Mouse (Mus musculus): ENCODE results near the gene Gipc1.

Gipc1 gene

DNA sequence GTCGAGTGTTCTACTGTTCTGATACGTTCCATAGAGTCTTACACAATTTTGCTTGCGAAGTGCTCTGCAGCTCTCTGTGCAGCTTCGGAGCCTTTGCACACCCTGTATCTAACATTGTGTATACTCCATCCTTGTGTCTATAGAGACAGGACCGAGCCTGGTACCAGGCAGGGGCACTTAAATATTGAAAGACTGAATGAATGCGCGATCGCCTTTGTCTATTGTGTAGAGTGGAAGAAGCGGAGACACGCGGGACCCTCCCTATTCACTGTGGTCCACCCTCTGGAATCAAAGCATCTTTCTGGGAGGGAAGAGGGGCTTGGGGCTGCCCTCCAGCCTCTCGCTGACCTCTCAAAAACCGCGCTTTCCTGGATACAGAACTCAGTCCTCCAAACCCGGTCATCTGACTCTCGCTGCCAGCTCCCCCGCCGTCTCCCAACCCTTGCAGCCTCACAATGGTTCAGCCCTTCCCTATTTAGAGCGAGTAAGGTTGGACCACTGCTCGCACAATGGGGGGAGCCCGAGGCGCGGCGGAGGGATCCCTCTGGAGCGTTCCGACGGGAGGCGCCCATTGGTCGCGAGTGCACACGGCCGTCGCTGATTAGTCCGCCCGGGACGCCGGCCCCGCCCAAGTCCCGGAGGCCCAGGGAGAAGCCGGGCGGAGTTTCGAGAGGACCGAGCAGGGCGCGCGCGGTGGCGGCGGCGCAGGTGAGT, at the start of gene Gipc1:
Gene Gipc1, plus strand, starts transcription at position 648 of the 714 bp plus-strand sequence.
- DNase-seq (ENCODE audit: low spot score), result peak; percentile 85

DNA sequence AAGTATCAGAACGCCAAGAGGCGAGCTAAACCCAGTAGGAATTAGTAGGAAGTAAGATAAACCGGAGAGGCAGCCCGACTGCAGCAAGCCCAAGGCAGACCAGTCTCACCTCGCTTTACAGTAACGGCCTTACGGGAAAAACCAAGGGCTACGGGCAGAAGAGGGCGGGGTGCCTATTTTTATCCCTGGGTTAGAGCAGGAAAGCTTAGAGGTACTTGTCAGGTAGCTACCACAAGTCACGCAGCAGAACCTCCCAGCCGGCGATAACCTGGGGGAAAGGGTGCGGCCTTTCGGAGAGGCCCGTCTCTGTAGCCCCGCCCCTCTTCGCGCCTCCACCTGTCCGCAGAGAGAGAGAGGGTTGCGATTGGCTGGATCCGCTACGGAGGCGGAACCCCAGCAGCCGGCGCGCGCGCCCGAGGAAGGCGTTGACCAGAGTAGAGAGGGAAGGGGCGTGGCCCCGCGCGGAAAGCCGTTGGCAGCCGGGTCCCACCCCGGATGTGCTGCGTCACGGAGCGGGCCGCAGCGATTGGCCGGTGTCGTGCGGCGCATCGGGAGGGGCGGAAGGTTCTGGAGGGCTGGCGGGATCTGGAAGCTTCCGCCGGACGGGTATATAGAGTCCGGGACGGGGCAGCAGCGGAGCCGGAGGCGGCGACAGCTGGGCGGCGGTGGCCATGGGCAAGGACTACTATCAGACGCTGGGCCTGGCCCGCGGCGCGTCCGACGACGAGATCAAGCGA, 44.6 kb upstream of the Gipc1 start, which contains the start of the genes Tecr and Dnajb1:
Gene Tecr, minus strand, starts transcription at position 311 of the 737 bp plus-strand sequence.
Gene Dnajb1, plus strand, starts transcription at position 533 of the 737 bp plus-strand sequence.
- peak; percentile 99 for DNase-seq (ENCODE audit: low spot score)

DNA sequence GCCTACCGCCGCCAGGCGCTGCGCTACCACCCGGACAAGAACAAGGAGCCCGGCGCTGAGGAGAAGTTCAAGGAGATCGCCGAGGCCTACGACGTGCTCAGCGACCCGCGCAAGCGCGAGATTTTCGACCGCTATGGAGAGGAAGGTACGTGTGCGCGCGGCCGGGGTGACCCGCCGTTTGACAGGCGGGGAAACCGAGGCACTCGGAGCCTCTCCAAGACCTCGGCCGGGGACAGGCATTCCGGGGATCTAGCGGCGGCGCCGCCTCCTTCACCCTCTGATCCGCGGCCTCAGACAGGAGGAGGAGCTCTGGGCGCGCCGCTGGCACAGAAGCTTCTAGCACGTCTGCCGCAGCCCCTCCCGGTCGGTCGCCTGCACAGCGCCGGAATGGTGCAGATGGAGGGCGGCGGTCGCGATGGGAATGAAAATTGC, 44.1 kb upstream of the Gipc1 start:
- peak; percentile 38 for DNase-seq (ENCODE audit: low spot score)

DNA sequence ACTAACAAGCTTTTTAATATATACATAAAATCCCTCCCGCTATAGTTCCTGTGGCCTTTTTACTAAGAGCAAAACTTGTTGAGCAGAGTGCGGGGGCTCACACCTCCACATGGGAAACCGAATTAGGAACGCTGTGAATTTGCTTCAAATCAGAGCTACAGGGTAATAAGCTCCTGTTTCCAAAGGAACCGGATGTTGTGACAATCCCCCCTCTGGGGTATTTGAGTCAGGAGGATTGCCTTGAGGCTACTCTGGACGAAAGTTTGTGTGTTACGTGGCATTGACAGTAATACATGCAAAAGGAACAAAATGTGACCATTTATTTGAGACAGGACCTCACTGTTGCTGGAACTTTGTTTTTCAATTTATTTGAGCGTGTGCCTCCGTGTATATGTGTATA, 43.4 kb upstream of the Gipc1 start:
- DNase-seq (ENCODE audit: low spot score), result no peak

DNA sequence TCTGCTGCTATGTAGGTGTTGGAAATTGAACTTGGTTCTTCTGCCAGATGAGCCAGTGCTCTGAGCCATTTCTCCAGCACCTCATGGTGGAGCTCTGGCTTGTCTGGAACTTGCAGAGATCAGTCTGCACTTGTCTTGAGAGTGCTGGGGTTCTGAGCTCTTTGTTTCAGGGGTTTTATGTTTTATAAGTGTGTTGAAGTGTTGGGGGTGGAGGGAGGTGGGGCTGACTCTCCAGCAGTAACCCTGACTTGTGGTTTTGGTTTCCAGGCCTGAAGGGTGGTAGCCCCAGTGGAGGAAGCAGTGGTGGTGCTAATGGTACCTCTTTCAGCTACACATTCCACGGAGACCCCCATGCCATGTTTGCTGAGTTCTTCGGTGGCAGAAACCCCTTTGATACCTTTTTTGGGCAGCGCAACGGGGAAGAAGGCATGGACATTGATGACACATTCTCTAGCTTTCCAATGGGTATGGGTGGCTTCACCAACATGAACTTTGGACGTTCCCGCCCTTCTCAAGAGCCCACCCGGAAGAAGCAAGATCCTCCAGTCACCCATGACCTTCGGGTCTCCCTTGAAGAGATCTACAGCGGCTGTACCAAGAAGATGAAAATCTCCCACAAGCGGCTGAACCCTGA, 42.8 kb upstream of the Gipc1 start:
- no peak for DNase-seq (ENCODE audit: low spot score)

DNA sequence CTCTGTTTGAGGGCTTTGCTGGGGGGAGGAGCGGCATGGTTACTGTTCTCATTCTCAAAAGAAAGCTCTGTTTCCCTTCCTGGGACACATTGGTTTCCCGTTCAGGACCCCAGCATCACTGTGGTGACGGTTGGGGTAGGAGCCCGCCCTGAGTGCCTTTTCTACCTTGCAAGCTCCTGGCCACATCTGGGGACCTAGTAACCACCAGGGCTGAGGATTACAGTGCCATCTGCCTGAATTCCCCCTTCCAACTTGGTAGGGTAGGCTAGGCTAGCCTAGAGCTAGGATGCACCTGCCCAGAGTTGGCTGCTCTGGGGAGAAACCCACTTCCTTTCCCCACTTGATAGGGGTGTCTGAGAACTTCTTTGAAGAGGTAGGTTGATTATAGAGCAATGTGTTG, 40.6 kb upstream of the Gipc1 start:
- no peak for DNase-seq (ENCODE audit: low spot score)

DNA sequence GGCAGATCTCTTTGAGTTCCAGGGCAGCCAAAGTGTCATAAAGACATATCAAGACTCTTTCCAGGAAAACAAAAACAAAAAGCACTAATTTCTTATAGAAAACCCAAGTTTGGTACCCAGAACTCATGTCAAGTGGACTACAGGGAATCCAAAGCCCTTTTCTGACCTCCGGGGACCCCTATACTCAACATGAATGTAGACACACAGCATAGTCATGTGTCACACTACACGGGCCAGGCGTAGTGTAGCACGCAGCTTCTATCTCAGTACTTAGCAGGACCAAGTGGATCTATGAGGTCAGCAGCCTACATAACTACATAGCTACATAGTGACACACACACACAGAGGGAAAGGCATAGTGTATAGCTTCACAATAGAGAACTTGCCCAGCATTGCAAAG, 38.8 kb upstream of the Gipc1 start:
- DNase-seq (ENCODE audit: low spot score), result no peak

DNA sequence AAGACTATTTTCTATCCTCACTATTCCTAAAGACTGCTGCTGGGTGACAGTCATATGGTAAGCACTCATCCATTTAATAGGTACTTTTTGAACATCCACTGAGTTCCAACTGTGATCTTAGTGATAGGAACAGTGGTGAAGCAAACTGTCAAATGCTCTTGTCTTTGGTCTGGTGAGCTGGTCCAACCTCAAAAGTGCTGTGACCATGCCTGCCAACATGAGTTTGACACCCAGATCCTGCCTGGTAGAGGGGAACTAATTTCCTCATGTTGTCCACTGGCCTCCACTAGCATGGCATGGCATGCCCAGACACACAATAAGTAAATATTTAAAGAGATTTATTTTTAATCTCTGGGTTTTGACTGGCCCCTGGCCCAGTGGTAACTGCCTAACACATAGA, 35.9 kb upstream of the Gipc1 start:
- DNase-seq (ENCODE audit: low spot score), result no peak

DNA sequence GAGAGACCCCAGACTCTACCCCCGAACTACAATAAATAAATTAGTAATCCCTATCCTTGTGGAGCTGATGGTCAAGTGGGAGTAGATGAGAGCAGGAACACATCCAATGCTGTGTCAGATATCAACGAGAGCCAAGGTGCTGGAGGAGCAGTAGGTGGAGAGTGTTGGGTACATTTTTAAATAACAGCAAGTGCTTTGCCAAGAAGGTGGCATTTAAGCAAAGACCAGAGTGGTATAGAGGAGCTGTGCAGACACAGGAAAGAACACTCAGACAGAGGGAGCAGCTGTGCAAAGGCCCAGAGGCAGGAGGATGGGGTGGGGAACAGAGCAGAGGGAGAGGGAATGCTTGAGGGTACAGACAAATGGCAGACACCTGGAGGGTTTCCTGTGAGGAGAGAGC, 35.4 kb upstream of the Gipc1 start:
- no peak for DNase-seq (ENCODE audit: low spot score)

DNA sequence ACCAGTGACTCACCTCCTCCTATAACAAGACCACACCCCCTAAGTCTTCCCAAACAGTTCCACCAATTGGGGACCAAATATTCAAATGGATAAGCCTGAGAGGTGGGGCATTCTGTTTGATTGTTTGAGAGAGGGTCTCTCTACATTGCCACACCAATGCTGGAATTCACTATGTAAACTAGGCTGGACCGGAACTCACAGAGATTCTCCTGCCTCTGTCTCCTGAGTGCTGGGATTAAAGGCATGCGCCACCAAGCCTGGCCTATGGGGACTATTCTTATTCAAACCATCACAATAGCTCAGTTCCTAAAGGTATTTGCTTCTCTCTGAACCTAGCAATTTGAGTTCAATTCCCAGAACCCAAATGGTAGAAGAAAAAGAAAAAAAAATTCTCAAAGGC, 33.9 kb upstream of the Gipc1 start:
- no peak for DNase-seq (ENCODE audit: low spot score)

DNA sequence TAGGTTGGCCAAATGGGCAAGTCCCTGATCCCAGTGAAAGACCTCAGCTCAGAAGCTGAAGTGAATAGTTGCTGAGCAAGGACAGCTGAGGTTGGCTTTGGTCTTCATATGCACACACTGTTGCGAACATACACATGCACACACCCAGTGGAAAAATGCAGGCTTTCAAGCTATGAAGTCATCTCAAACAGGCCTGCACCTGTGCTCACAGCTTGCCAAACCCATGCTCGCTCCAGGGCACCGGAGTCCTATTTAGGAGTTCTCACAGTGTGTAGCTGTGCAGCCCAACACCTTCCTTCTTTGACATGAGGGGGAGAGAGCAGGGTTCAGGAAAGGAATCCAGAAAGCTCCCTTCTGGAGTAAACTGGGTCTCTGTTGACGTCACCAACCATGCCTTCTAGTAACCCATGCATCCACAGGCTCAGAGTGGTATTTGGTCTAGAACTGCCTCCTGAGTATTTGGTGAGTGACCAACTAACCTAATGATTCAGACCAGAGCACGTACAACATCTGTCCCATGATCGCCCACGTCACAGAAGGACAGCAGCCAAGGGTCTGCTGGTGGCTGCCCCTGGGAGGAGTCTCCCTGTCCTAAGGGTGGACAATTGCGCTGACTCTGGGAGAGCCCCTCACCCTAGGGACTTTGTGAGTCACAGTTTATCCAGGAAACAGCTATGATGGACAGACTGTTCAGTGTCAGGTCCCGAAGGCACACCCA, 32.8 kb upstream of the Gipc1 start:
- no peak for DNase-seq (ENCODE audit: low spot score)

DNA sequence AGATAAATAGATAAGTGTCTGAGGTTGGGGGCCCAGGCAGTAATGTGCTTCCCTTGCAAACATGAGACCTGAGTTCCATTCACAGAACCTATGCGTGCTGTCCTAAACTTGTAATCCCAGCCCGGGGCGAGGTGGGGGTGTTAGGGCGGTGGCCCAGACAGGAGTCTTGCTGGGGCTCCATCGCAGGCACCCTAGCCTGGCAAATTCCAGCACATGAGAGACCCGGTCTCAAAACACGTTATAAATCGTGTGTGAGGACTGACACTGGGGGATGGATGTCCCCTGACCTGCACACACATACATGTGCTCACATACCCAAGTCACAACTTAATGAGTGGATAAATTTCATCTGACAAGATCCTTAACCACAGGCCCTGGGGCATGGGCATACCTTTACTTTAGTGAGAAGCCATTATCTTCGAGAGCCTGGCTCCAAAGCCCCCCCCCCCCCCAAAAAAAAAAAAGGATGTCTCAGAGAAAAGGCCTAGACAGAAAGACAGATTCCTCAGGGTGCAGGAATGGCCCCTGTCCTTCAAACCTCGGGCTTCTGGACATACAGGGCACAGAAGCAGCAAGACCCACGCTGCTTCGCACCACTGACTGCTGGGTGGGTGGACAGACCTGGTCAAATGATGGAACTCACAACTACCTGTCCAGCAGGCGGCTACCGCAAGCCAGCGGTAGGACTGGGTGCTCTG, 30.6 kb upstream of the Gipc1 start:
- no peak for DNase-seq (ENCODE audit: low spot score)

DNA sequence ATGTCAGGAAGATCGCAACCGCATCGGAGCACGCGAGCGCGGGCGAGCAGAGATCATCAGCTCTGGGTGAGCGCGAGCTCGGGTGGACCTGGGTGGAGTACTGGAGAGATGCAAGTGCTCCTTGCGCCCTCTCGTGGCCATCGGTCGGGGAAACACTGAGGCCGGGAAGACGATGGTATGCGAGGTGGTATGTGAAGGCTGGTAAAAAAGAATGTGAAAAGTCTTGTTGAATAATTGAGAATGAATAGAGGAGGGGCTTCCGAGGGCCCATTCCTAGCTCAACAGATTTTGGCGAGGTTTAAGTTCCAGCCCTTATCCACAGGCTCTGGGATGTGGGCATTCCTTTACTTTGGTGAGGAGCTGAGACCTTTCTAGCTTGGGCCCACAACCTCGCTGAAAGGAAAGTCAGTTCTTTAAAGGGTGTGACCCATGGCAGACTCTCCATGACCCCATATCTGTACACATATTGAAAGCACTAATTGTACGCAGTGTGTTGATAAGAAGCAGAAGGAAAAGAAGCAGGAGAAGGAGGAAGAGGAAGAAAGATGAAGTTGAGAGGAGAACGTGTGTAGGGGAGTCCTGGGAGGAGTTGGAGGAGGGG, 30.0 kb upstream of the Gipc1 start:
- DNase-seq (ENCODE audit: low spot score), result peak; percentile 69

DNA sequence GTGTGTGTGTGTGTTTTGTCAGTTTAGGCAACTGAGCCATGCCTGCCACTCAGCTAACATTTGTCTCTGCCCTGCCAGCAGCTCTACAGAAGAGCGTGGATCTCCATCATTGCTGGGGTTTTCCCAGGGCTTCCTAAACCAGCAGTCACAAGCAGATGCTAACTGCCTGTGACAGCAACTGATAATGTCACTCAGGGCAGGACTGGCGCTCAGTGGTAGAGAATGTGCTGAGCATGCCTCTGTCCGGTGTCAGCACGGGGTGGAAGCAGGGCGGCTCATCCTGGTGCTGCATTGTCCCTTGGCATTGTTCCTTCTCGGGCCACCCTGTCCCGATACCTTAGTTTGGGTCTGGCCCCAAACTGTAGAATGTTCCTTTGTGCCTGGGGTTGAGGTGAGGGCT, 28.9 kb upstream of the Gipc1 start:
- DNase-seq (ENCODE audit: low spot score), result no peak

DNA sequence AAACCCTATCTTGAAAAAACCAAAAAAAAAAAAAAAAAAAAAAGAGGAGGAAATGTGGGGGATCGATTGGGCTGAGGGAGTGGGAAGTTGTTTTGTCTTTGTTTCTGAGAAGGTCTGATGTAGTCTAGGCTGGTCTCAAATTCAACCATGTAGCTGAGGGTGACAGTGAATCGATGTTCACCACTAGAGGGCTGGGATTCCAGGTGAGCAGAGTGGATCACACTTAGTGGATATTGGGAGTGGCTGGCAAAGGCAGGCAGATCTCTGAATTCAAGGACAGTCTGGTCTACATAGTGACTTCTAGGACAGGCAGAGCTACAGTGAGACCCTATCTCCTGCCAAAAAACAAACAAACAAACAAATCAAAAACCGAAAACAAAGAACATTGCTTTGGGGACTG, 27.7 kb upstream of the Gipc1 start:
- no peak for DNase-seq (ENCODE audit: low spot score)

DNA sequence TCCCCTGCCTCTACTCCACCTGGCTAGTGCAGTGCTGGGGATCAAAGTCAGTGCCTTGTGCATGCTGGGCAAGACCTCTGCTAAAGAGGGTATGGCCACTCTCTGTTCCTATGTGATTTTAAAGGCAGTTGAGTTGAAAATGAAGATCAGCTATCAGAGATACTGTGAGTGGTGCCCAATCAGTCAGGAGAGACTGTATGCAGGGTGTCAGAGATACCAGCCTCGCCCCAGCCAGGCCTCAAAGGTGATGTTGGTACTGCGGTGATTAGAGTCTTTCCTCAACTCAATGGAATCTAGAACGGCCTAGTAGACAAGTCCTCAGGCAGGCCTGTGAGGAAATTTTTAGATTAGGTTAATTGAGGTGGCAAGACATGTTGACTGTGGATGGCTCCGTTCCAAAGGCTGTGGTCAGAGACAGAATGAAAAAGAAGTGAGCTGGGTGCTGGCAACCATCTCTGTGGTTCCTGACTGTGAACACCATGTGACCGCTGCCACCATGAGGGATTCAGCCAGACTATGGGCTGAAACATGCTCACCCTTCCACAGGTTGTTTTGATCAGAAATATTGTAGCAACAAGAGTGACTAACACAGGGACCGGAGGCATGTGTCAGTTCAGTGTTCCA, 26.7 kb upstream of the Gipc1 start:
- no peak for DNase-seq (ENCODE audit: low spot score)

DNA sequence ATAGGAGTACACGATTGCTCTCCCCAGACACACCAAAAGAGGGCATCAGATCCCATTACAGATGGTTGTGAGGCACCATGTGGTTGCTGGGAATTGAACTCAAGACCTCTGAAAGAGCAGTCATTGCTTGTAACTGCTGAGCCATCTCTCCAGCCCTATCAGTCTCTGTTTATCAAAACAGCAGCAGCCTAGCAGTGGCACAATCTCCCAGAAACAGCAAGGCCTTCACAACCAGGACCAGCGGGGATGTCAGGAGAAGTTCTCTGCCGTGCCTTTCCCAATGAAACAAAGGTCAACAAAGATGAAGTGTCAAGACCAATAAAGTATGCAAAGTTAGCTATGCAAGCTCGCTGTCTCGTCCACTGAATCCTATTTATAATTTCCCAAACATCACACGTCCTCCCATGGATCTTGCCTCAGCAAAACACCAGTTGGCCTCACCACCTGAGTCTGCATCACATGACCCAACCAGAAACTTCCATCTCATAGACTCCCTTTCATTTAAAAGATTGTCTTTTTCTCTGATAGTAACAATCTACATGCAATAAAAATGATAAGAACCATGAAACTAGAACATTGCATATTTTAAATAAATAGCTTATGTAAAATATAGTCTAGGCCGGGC, 20.3 kb upstream of the Gipc1 start:
- DNase-seq (ENCODE audit: low spot score), result no peak

DNA sequence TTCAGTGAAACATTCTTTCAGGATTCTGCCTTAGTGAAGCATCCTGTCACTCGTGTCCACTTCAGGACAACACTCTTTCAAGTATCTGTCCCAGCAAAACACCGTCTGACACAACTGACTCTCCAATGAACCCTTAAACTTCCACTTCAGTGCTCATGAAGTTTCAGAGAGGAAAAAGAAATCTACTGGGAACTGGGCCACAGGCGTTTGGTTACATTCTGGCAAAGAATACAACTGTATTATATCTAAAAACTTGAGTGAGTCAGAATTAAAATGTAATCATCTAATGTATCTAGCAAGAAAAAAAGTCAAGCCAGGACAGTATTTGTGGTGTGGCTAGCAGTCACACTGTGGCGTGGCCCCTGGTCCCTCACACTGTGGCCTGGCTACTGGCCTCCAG, 13.6 kb upstream of the Gipc1 start:
- no peak for DNase-seq (ENCODE audit: low spot score)

DNA sequence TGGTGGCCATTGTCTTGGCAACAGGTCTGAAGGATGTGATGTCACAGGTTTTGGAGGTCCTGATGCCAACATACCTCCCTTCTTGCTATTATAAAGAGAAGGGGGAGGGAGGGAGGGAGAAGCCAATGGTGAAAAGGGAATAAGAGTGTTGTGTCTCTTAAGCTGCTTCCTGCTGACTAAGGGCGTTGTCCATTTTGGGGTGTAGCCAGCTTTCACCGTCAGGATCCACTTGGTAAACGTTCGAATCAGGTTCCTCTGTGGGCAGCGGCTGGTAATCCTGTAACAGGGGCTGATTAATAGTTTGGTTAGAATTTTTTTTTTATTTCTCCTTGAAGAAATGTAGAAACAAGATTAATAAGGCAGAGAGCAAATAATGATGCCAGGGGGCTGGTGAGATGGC, 12.8 kb upstream of the Gipc1 start:
- DNase-seq (ENCODE audit: low spot score), result no peak

DNA sequence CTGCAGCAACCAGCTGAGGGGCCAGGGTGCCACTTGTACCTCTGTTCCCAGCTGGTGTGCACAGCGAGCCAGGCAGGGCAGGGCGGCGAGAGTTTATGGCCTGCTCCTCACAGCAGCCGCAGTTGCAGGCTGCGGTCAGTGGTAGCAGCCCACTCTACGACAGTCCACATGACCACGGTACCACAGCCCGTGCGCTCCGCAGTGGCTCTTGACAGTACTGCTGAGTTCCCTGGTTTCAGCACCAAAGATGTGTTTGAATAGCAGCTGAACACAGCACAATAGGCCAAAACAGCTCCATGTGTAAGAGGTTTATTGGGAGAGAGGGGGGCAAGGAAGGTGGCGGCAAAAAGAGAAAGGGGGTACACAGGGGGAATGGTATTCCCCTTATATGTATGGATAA, 5.0 kb upstream of the Gipc1 start:
- no peak for DNase-seq (ENCODE audit: low spot score)
